21 mouse cellular contexts compared by ENCODE assay signal in genomic region chr12:84365137-84365536, GRCm38 (mm10).
"Had no signal": no experiment of that assay in that cellular context is flagged by ENCODE, and none has a peak within 500 bp of the region (broad histone marks: within the 10 kb centered on the region; RNA-seq: fewer than 3 reads in every experiment).

No protein-coding gene starts in this region.

- DNase-seq: liver, postnatal 0 days; lung, adult 2 months; lung, postnatal 14 days; lung, postnatal 4 days; midbrain, embryonic 14.5 days; retina, postnatal 1 day; right cerebral cortex, adult 18-20 months; right cerebral cortex, postnatal 25 days; right cerebral cortex, postnatal 4 days; spleen, adult 18-20 months; thymus, adult 2 months; thymus, postnatal 25 days; thymus, postnatal 4 days had no signal

- H3K27me3 ChIP-seq: liver, embryonic 15.5 days; lung, embryonic 15.5 days; neural tube, embryonic 13.5 days; neural tube, embryonic 15.5 days; stomach, embryonic 15.5 days had no signal

- H3K9ac ChIP-seq: liver, embryonic 15.5 days; liver, postnatal 0 days; lung, embryonic 15.5 days; neural tube, embryonic 13.5 days; neural tube, embryonic 15.5 days; stomach, embryonic 15.5 days had no signal

- H3K27ac ChIP-seq: liver, embryonic 15.5 days; lung, embryonic 15.5 days; midbrain, embryonic 10.5 days; neural tube, embryonic 13.5 days; neural tube, embryonic 15.5 days; stomach, embryonic 15.5 days; stomach, postnatal 0 days had no signal

- H3K4me3 ChIP-seq: liver, embryonic 15.5 days; lung, embryonic 15.5 days; midbrain, embryonic 10.5 days; myocyte; neural tube, embryonic 13.5 days; neural tube, embryonic 15.5 days; stomach, embryonic 15.5 days had no signal

- H3K9me3 ChIP-seq: liver, embryonic 15.5 days; lung, embryonic 15.5 days; midbrain, embryonic 10.5 days; neural tube, embryonic 13.5 days; neural tube, embryonic 15.5 days; stomach, embryonic 15.5 days had no signal
